Mouse (Mus musculus) kidney, adult 18-20 months (tissue): ENCODE results near the gene 1700040F15Rik.
"Not testable (repeated sequence)": the region's sequence is repeated elsewhere in the genome, so short reads cannot be mapped to it uniquely, and the experiment has no call there.

Source experiments
- DNase-seq: peaks from one replicate; pipeline ENCODE4 v3.0.0; 2021

The 1700040F15Rik gene

GRCm38 (mm10) chrY:61101947-61102346 is at the start of gene 1700040F15Rik:
Gene 1700040F15Rik, plus strand, starts transcription at chrY:61102247.
- DNase-seq, result not testable (repeated sequence)
